Mouse (Mus musculus) liver, embryonic 11.5 days (tissue): ENCODE data around the gene Atox1. TPM values are rescaled to one million over a fixed set of nuclear protein-coding genes. Genes with fewer than 3 reads are reported as not detected.

Experiments used
- ATAC-seq: fragments of 200-750 bp; cut with Nextera tagmentation; replicated peaks from 2 replicates; pipeline ENCODE4 v1.8.0; 2017; ENCODE audit warnings: moderate number of reproducible peaks, mild to moderate bottlenecking, moderate TSS enrichment, moderate library complexity; ENCODE audit not compliant: low FRiP score
- DNase-seq: peaks from one replicate; pipeline ENCODE4 v3.0.0-alpha.2; 2017; ENCODE audit warnings: low spot score
- H3K27ac ChIP-seq: fragments of 300-500 bp; sonication (generic); 2 replicates; pipeline ENCODE4 v1.5.1; 2014; ENCODE audit warnings: mild to moderate bottlenecking, low read depth, low read length, control low read depth
- H3K27me3 ChIP-seq: fragments of 300-500 bp; sonication (generic); replicated peaks from 2 replicates; pipeline ENCODE4 v1.6.1; 2014; ENCODE audit warnings: low read length, mixed read lengths; ENCODE audit not compliant: control insufficient read depth, insufficient read depth
- H3K36me3 ChIP-seq: fragments of 300-500 bp; sonication (generic); 2 replicates; pipeline ENCODE4 v1.6.1; 2014; ENCODE audit warnings: mild to moderate bottlenecking, low read length, moderate library complexity, mixed read lengths; ENCODE audit not compliant: control insufficient read depth, insufficient read depth
- H3K4me1 ChIP-seq: fragments of 300-500 bp; sonication (generic); replicated peaks from 2 replicates; pipeline ENCODE4 v1.6.1; 2014; ENCODE audit warnings: low read length, mixed read lengths; ENCODE audit not compliant: control insufficient read depth, insufficient read depth
- H3K4me2 ChIP-seq: fragments of 300-500 bp; sonication (generic); 2 replicates; pipeline ENCODE4 v1.6.1; 2014; ENCODE audit warnings: mild to moderate bottlenecking, control low read depth, moderate library complexity
- H3K4me3 ChIP-seq: fragments of 300-500 bp; sonication (generic); 2 replicates; pipeline ENCODE4 v1.5.1; 2014; ENCODE audit warnings: low read depth, low read length, control low read depth
- H3K9ac ChIP-seq: fragments of 300-500 bp; sonication (generic); 2 replicates; pipeline ENCODE4 v1.6.1; 2014; ENCODE audit warnings: low read depth, low read length, control low read depth
- H3K9me3 ChIP-seq: fragments of 300-500 bp; sonication (generic); 2 replicates; pipeline ENCODE4 v1.6.1; 2016; ENCODE audit warnings: low read length, inconsistent platforms, mixed read lengths; ENCODE audit not compliant: control insufficient read depth
- WGBS: fragments of 180-500 bp; shearing (Covaris S2); extraction: QIAGEN DNeasy Blood & Tissue Kit; methylation state at CpG from one replicate; pipeline ENCODE4 v1.1.7; 2014; 5-methylcytosine and 5-hydroxymethylcytosine counted together
- polyA plus RNA-seq: library from polyadenylated mRNA; unstranded; fragments of >200 nt; fragmentation: Nextera tagmentation; extraction: Ambion mirVana; gene quantifications from 2 replicates; pipeline ENCODE4 v1.2.1, GENCODE M21; 2014

Gene Atox1
- polyA plus RNA-seq, 1 experiment from 2014 or later: 270 TPM

GRCm38 (mm10) chr11:55415036-55415704, 45.9 kb downstream of the Atox1 start:
- Histone ChIP-seq H3K9me3 (no peaks in the 10 kb centered on the region), H3K4me3 (no peak overlapping the region), H3K27me3 (no peaks in the 10 kb centered on the region), H3K27ac (no peak overlapping the region; the same call in 1 of the 2 replicates), H3K9ac (no peak overlapping the region), H3K36me3 (no peaks in the 10 kb centered on the region), H3K4me1 (peaks cover 22% of the 10 kb centered on the region), H3K4me2 (peak overlapping the region; percentile 28)
- DNase-seq (no peak), ATAC-seq (no peak)
- 25% methylated on average over 9 of the region's 9 CpGs for WGBS

- Histone ChIP-seq H3K27ac (peak overlapping the region; percentile 9; the same call in 1 of the 2 replicates), H3K27me3 (no peaks in the 10 kb centered on the region), H3K36me3 (peaks cover 6% of the 10 kb centered on the region; the same call in 1 of the 2 replicates), H3K9ac (no peak overlapping the region), H3K4me2 (no peak overlapping the region), H3K9me3 (no peaks in the 10 kb centered on the region), H3K4me3 (no peak overlapping the region), H3K4me1 (peaks cover 20% of the 10 kb centered on the region)
- ATAC-seq (no peak), DNase-seq (no peak)
- 57% methylated on average over 5 of the region's 5 CpGs for WGBS
These were observed 46.7 kb downstream of the Atox1 start for GRCm38 (mm10) chr11:55414314-55414713.

- Histone ChIP-seq H3K4me3 (no peak overlapping the region), H3K27me3 (no peaks in the 10 kb centered on the region), H3K4me2 (no peak overlapping the region), H3K9ac (no peak overlapping the region), H3K36me3 (peaks cover 8% of the 10 kb centered on the region), H3K9me3 (no peaks in the 10 kb centered on the region), H3K27ac (no peak overlapping the region), H3K4me1 (peaks cover 20% of the 10 kb centered on the region)
- no peak for ATAC-seq
- DNase-seq: no peak
- 81% methylated on average over 2 of the region's 2 CpGs for WGBS
These were observed 47.6 kb downstream of the Atox1 start for GRCm38 (mm10) chr11:55413416-55413796.

GRCm38 (mm10) chr11:55412680-55413415, 48.2 kb downstream of the Atox1 start:
- WGBS: 90% methylated on average over 10 of the region's 10 CpGs
- H3K27ac ChIP-seq: no peak overlapping the region
- peaks cover 10% of the 10 kb centered on the region for H3K36me3 ChIP-seq
- H3K27me3 ChIP-seq: no peaks in the 10 kb centered on the region
- no peak overlapping the region for H3K9ac ChIP-seq
- DNase-seq (no peak), ATAC-seq (no peak)
- H3K9me3 ChIP-seq: no peaks in the 10 kb centered on the region
- no peak overlapping the region for H3K4me2 ChIP-seq
- H3K4me3 ChIP-seq: no peak overlapping the region
- peaks cover 20% of the 10 kb centered on the region for H3K4me1 ChIP-seq

- H3K27ac ChIP-seq: no peak overlapping the region
- H3K36me3 ChIP-seq: peaks cover 12% of the 10 kb centered on the region
- peaks cover 20% of the 10 kb centered on the region for H3K4me1 ChIP-seq
- H3K4me2 ChIP-seq: no peak overlapping the region
- no peak overlapping the region for H3K9ac ChIP-seq
- no peak overlapping the region for H3K4me3 ChIP-seq
- H3K27me3 ChIP-seq: no peaks in the 10 kb centered on the region
- no peaks in the 10 kb centered on the region for H3K9me3 ChIP-seq
- 80% methylated on average over 7 of the region's 7 CpGs for WGBS
- no peak for DNase-seq
- no peak for ATAC-seq
These were observed 49.0 kb downstream of the Atox1 start for GRCm38 (mm10) chr11:55412034-55412433.

- no peak overlapping the region for H3K4me2 ChIP-seq
- H3K4me1 ChIP-seq: peaks cover 11% of the 10 kb centered on the region
- peaks cover 16% of the 10 kb centered on the region for H3K36me3 ChIP-seq
- 43% methylated on average over 3 of the region's 3 CpGs for WGBS
- H3K27ac ChIP-seq: no peak overlapping the region
- H3K9me3 ChIP-seq: no peaks in the 10 kb centered on the region
- DNase-seq (no peak), ATAC-seq (no peak)
- H3K9ac ChIP-seq: no peak overlapping the region
- H3K4me3 ChIP-seq: no peak overlapping the region
- no peaks in the 10 kb centered on the region for H3K27me3 ChIP-seq
These were observed 50.5 kb downstream of the Atox1 start for GRCm38 (mm10) chr11:55410502-55410901.

GRCm38 (mm10) chr11:55410005-55410404, 51.0 kb downstream of the Atox1 start:
- 72% methylated on average over 3 of the region's 3 CpGs for WGBS
- Histone ChIP-seq H3K27me3 (no peaks in the 10 kb centered on the region), H3K4me2 (no peak overlapping the region), H3K9me3 (no peaks in the 10 kb centered on the region), H3K27ac (no peak overlapping the region), H3K9ac (no peak overlapping the region), H3K4me1 (peaks cover 7% of the 10 kb centered on the region), H3K36me3 (peaks cover 16% of the 10 kb centered on the region), H3K4me3 (no peak overlapping the region)
- DNase-seq (no peak), ATAC-seq (no peak)

- Histone ChIP-seq H3K27ac (no peak overlapping the region), H3K4me2 (no peak overlapping the region), H3K4me3 (no peak overlapping the region), H3K9me3 (no peaks in the 10 kb centered on the region), H3K4me1 (no peaks in the 10 kb centered on the region), H3K36me3 (peaks cover 25% of the 10 kb centered on the region), H3K9ac (no peak overlapping the region), H3K27me3 (no peaks in the 10 kb centered on the region)
- WGBS: 83% methylated on average over 4 of the region's 4 CpGs
- ATAC-seq (no peak), DNase-seq (no peak)
These were observed 53.9 kb downstream of the Atox1 start for GRCm38 (mm10) chr11:55407133-55407532.
